Mouse (Mus musculus) stomach, embryonic 14.5 days (tissue): Measurements from ENCODE around the gene Zfp800. TPM values are rescaled to one million over a fixed set of nuclear protein-coding genes. Genes with fewer than 3 reads are reported as not detected.

Source experiments
- ATAC-seq: fragments of 200-750 bp; cut with Nextera tagmentation; 2 replicates; pipeline ENCODE4 v1.8.0; 2017; ENCODE audit warnings: low read depth, moderate TSS enrichment; ENCODE audit not compliant: insufficient number of reproducible peaks, insufficient read depth, low FRiP score
- H3K27ac ChIP-seq: fragments of 300-500 bp; sonication (generic); 2 replicates; pipeline ENCODE4 v1.5.1; 2014; ENCODE audit warnings: mild to moderate bottlenecking, low read length, moderate library complexity, mixed read lengths
- H3K27me3 ChIP-seq: fragments of 300-500 bp; sonication (generic); 2 replicates; pipeline ENCODE4 v1.6.1; 2014; ENCODE audit warnings: low read length, control low read depth, mixed read lengths; ENCODE audit not compliant: control insufficient read depth, insufficient read depth
- H3K36me3 ChIP-seq: fragments of 300-500 bp; sonication (generic); 2 replicates; pipeline ENCODE4 v1.6.1; 2014; ENCODE audit warnings: mild to moderate bottlenecking, control low read depth, low read length, moderate library complexity, mixed read lengths; ENCODE audit not compliant: control insufficient read depth, insufficient read depth
- H3K4me1 ChIP-seq: fragments of 300-500 bp; sonication (generic); 2 replicates; pipeline ENCODE4 v1.6.1; 2014; ENCODE audit warnings: low read length, control low read depth, mixed read lengths; ENCODE audit not compliant: control insufficient read depth, insufficient read depth
- H3K4me2 ChIP-seq: fragments of 300-500 bp; sonication (generic); replicated peaks from 2 replicates; pipeline ENCODE4 v1.6.1; 2014; ENCODE audit warnings: low read depth, low read length, control low read depth
- H3K4me3 ChIP-seq: fragments of 300-500 bp; sonication (generic); 2 replicates; pipeline ENCODE4 v1.5.1; 2014; ENCODE audit warnings: low read depth, low read length, control low read depth
- H3K9ac ChIP-seq: fragments of 300-500 bp; sonication (generic); replicated peaks from 2 replicates; pipeline ENCODE4 v1.6.1; 2014; ENCODE audit warnings: low read depth, mild to moderate bottlenecking, control low read depth, low read length, moderate library complexity, mixed read lengths
- H3K9me3 ChIP-seq: fragments of 300-500 bp; sonication (generic); 2 replicates; pipeline ENCODE4 v1.6.1; 2016; ENCODE audit warnings: low read depth, low read length, control low read depth; ENCODE audit not compliant: control insufficient read depth
- WGBS: fragments of 180-500 bp; shearing (Covaris S2); extraction: QIAGEN DNeasy Blood & Tissue Kit; methylation state at CpG from one replicate; pipeline ENCODE4 v1.1.7; 2014; 5-methylcytosine and 5-hydroxymethylcytosine counted together
- polyA plus RNA-seq: library from polyadenylated mRNA; unstranded; fragments of >200 nt; fragmentation: Nextera tagmentation; extraction: Ambion mirVana; gene quantifications from 2 replicates; pipeline ENCODE4 v1.2.1, GENCODE M21; 2014

The Zfp800 gene
- polyA plus RNA-seq, 1 experiment from 2014 or later, result 23.3 TPM

DNA sequence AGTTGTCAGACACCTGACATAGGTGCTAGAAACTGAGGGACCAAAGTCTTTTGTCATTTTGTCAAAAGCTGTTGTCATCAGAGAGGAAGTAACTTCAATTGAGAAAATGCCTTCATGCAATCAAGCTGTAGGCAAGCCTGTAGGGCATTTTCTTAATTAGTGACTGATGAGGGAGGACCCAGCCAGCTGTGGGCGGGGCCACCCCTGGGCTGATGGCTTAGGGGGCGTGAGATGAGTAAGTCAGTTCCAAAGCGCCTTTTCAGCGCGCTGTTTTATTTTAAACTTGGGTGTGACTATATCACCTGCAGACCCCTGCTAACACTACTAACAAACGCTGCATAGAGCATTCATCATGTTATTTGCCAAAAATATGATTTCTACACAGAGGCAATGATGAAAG, 195.0 kb downstream of the Zfp800 start:
- ATAC-seq, result no peak
- WGBS, result 50% methylated on average over 6 of the region's 6 CpGs
- Histone ChIP-seq H3K27ac (no peak overlapping the region), H3K9me3 (no peaks in the 10 kb centered on the region), H3K27me3 (no peaks in the 10 kb centered on the region), H3K36me3 (no peaks in the 10 kb centered on the region), H3K4me3 (no peak overlapping the region), H3K9ac (no peak overlapping the region), H3K4me1 (no peaks in the 10 kb centered on the region), H3K4me2 (no peak overlapping the region)

DNA sequence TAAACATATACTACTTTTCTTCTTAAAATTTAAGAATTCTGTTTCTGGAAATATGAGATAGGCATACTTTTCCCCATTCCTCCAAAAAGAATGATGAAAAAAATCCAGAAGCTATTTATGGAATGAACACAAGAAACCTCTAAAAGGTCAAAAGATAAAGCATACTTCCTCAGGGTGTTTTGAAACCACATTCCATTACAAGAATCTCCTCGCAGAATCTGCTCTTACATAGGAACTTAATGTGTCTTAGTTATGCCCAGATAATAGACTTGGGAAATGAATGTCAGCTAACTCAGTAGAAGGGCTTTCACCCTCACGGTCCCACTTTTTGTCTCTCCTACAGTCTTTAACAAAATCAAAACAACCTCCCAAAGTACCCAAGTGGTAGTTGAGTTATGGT, 203.9 kb downstream of the Zfp800 start:
- Histone ChIP-seq H3K4me2 (no peak overlapping the region), H3K4me3 (no peak overlapping the region), H3K9me3 (no peaks in the 10 kb centered on the region), H3K27ac (no peak overlapping the region), H3K9ac (no peak overlapping the region), H3K4me1 (no peaks in the 10 kb centered on the region), H3K36me3 (no peaks in the 10 kb centered on the region), H3K27me3 (no peaks in the 10 kb centered on the region)
- no peak for ATAC-seq
- WGBS, result 43% methylated on average over 2 of the region's 2 CpGs

DNA sequence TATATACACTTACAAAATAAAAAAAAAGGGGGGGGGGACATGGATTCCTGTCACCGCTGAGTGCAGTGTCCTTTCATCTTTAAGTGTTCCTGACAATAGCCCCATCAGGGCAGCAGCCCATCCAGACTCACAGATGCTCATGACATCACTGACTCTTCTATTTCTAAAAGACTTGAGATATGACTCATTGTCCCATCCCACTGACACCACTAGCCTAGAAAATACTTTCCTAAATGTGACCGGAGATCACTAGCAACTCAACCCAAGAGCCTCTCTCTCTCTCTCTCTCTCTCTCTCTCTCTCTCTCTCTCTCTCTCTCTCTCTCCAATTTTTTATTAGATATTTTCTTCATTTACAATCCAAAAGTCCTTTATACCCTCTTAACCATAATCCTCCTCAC, 205.9 kb downstream of the Zfp800 start:
- no peak overlapping the region for H3K4me3 ChIP-seq
- H3K36me3 ChIP-seq, result no peaks in the 10 kb centered on the region
- no peaks in the 10 kb centered on the region for H3K4me1 ChIP-seq
- no peak overlapping the region for H3K27ac ChIP-seq
- ATAC-seq, result no peak
- 97% methylated on average over 2 of the region's 2 CpGs for WGBS
- no peaks in the 10 kb centered on the region for H3K9me3 ChIP-seq
- H3K4me2 ChIP-seq, result no peak overlapping the region
- no peaks in the 10 kb centered on the region for H3K27me3 ChIP-seq
- no peak overlapping the region for H3K9ac ChIP-seq

Other genes starting within 250 kb of the Zfp800 start
- 302 and 304 TPM in 2 replicates for gene Arf5, start 25.6 kb upstream of the Zfp800 start, polyA plus RNA-seq
- gene Fscn3, start 29.8 kb upstream of the Zfp800 start, polyA plus RNA-seq, result not detected in 2 replicates
- 8.7 and 10.2 TPM in 2 replicates for gene Gcc1, start 30.4 kb upstream of the Zfp800 start, polyA plus RNA-seq
- 0.53 TPM in 1 of 2 replicates, not detected in the other for gene Pax4, start 51.3 kb upstream of the Zfp800 start, polyA plus RNA-seq
- gene Snd1, start 77.1 kb upstream of the Zfp800 start, polyA plus RNA-seq, result 113 and 126 TPM in 2 replicates